In the genomic region with DNA sequence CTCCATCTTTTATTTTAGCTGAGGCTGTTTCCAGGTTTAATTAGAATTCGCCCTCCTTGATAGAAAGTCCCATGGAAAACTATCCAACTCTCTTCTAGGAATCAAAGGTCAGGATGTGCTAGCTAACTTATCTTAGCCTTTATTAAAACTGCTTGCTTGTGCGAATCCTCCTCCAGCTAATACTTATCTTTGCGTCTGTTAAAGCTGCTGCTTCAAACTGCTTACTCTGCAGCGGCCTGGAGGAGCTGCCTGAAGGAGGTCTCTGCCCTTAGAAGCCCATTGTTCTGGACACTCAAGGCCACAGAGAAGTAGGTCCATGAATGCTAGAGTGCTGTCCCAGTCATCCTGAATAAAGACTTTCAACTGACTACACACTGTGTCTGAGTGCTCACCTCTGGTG, we compare ENCODE assay signal across 19 mouse cellular contexts. TPM values are rescaled to one million over a fixed set of nuclear protein-coding genes. Genes with fewer than 3 reads are reported as not detected.
DNase-seq lines count a peak whose midpoint lies in the region; TF ChIP-seq lines count a peak whose summit lies in the region.
"Had no signal": no experiment of that assay in that cellular context is flagged by ENCODE, and none has a peak within 500 bp of the region (broad histone marks: within the 10 kb centered on the region; RNA-seq: fewer than 3 reads in every experiment).

No protein-coding gene starts in this region.

- peaks cover 6% of the 10 kb centered on the region for H3K36me3 ChIP-seq in testis, adult 2 months (ENCODE audit: control insufficient read depth, insufficient read depth, low read length)

- no peak overlapping the region for H3K4me3 ChIP-seq in testis, adult 2 months (ENCODE audit: control insufficient read depth, low read depth, low read length)

- no peaks in the 10 kb centered on the region for H3K4me1 ChIP-seq in testis, adult 2 months (ENCODE audit: control insufficient read depth, insufficient read depth, low read length)

- TF ChIP-seq POLR2A in testis, adult 2 months (IDR thresholded peaks at IDR 0.05; ENCODE audit: control insufficient read depth, low read depth, low read length): no peak

- no peak for DNase-seq in testis, postnatal 10 days (ENCODE audit: low spot score)
- peak; percentile 80 for DNase-seq in testis, postnatal 14 days (ENCODE audit: low spot score)
- DNase-seq in yolk sac, embryonic 10.5 days (ENCODE audit: low spot score): peak; percentile 53
- DNase-seq in kidney, adult 9 months: no peak
- no peak for DNase-seq in adrenal gland, adult (ENCODE audit: inconsistent age in 2 of 2, low spot score in 1 of 2)
- DNase-seq: adrenal gland, adult 2 months; adrenal gland, adult 8-10 months; adrenal gland, postnatal 10 days; adrenal gland, postnatal 14 days; adrenal gland, postnatal 25 days; adrenal gland, postnatal 36 days; B cell, adult 2 months; cerebellum, adult 11 months; cerebellum, adult 11-12 months; cerebellum, adult 18-20 months; cerebellum, adult 2 months had no signal

- peak overlapping the region; percentile 70; the same call in 1 of the 2 replicates for H3K27ac ChIP-seq in testis, adult 2 months (ENCODE audit: control insufficient read depth, insufficient read depth, low read depth, low read length)

- no peak for TF ChIP-seq CTCF in testis, adult 2 months (IDR thresholded peaks at IDR 0.05; ENCODE audit: control insufficient read depth, insufficient read depth, insufficient replicate concordance, low read depth, low read length)

- no peaks in the 10 kb centered on the region for H3K27me3 ChIP-seq in testis, adult 2 months (ENCODE audit: control insufficient read depth, insufficient read depth, low read length)
- H3K27me3 ChIP-seq: CH12.LX, Patski had no signal

RNA-seq across cellular contexts. Expression of gene Mphosph9, which starts 31.3 kb away (rescaled TPM):
- 29.0 and 30.7 TPM in 2 replicates for polyA plus RNA-seq in testis, adult 2 months (2012; rRNA removed)

RNA-seq across cellular contexts. Expression of gene 2810006K23Rik, which starts 31.4 kb away (rescaled TPM):
- 3.9 and 4.8 TPM in 2 replicates for polyA plus RNA-seq in testis, adult 2 months (2012; rRNA removed)

RNA-seq across cellular contexts. Expression of gene Pitpnm2, which starts 46.9 kb away (rescaled TPM):
- 54.9 and 61.9 TPM in 2 replicates for polyA plus RNA-seq in testis, adult 2 months (2012; rRNA removed)

Comparison
In these comparisons a context has a peak if more than half of its experiments do, and no peak if none do; other contexts are left out.
1. DNase-seq: peak in testis, postnatal 14 days (single experiment) and yolk sac, embryonic 10.5 days (single experiment); none in testis, postnatal 10 days (single experiment), kidney, adult 9 months (single experiment) and adrenal gland, adult (0 of 2).